Mouse (Mus musculus) thymus, postnatal 10 days (tissue): Measurements from ENCODE around the gene 1700001P01Rik.
A peak's percentile ranks its signal among the peaks of the same experiment; 100 is the strongest.

ENCODE experiments used
- DNase-seq, 2 experiments: peaks; one replicate each; pipeline ENCODE4 v3.0.0; 2021; ENCODE audit warnings: low spot score in 2 of 2

1700001P01Rik gene

DNA sequence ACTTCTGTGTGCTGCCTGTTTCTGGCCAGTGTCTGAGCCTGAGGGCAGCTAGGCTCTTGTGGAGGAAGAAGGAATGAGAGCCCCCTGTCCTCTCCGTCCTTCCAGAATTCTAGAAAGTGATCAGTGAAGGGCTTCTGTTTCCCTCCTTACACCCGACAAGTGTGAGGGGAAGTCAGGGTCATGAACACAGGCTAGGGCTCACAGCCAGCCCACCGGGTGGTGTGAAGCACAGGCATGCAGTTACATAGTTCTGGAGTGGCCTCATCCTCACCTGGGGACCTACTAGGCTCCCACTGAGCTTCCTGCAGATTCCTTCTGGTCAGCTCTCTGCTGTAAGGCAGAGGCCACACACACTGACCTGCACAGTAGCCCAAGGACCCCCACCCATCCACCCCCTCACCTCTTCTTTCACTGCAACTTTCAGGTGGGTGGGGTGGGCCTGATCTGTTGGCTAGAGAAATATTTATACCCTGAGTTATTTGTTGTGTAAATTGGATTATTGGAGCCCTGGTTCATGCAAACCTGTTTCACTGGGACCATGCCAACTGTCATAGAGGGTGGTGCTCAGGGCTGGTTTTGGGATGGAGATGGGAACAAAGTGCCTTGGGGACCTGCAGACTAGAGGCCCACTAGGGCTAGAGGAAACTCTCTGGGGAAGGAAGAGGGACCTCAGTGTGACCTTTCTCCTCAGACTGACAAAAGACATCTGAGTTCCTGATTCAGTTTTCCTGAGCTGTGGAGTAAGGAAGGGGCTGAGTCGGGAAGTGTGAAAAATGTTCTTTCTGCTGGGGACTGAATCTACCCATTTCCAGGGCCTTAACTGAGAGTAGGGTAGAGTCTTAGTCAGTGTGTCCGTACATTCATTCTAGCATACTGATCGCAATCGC lies 33.8 kb upstream of the 1700001P01Rik start:
- no peak for DNase-seq

DNA sequence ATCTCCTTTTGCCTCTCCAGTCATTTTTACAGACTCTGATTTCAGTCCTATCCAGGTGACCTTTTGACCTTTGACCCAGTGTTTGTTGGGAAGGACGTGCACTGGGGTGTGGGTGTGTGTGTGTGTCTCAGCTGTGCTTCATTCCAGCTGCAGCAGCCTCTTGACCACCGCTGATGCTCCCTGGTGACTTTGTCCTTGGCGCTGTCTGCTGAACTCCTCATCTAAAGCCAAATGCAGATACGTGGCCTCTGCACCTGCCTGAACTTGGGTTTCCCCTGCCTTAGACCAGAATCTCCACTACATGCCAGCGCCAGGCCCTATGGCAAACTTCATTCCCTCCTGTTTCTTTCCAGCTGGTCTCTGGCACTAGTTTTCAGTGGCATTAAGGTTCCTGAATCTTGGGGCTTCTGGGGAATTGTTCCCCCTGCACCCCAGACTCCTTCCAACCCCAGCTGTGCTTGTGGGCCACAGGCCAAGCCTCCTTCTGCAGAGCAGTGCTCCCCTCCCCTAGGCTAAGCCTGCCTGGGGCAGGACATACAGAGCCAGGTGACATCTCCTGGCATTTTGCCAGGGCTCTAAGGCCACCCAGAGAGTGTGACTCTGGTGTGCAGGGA lies 33.0 kb upstream of the 1700001P01Rik start:
- no peak for DNase-seq

DNA sequence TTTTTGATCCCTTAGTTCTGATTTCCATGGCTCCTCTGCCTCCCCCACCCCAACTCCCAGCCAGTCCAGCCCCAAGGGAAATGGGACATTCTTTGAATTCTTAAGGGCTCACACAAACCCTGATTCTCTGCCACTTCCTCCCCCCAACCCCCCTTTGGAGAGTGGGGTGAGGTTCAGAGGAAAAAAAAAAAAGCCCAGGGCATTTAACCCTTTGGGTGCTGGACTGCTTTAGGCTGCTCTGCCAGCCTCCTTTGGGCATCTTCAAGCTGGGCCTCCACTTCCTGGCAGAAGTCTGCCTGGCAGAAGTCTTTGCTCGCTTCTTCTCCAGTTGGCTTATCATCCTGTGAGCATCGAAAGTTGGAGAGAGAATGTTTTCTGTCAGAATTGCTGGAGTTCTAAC lies 32.4 kb upstream of the 1700001P01Rik start:
- DNase-seq: peak; percentile 50 to 66

DNA sequence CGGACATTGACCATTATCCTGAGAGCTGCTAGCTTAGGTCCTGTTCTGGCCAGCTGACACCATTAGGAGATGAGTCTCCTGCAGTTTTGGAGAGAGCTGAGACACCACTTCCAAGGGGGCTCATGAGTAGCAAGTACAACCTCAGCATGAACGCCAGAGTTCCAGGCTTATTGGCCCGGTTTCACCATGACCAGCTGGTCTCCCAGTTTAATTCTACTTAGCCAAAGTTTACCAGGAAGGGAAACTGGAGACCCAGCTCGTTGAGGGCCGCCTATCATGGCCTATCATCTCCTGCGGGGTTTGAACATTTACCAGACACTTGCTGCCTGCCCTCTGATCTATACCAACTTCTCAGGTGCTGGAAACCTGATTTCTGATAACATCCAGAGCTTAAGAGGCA lies 31.9 kb upstream of the 1700001P01Rik start:
- no peak for DNase-seq

DNA sequence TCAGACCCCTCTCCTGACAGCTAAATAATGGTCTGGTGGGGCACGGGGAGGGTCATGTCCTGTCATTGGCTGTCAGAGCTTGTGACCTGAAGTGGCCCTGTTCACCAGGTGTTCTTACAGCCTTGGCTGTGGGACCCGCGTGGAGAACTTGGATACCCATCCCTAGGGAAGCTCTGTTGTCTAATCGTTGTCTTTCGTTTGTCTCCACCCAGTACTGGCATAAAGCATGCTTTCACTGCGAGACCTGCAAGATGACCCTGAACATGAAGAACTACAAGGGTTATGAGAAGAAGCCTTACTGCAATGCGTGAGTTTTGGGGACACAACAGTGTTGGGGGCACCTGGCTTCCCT lies 30.9 kb upstream of the 1700001P01Rik start:
- no peak for DNase-seq

DNA sequence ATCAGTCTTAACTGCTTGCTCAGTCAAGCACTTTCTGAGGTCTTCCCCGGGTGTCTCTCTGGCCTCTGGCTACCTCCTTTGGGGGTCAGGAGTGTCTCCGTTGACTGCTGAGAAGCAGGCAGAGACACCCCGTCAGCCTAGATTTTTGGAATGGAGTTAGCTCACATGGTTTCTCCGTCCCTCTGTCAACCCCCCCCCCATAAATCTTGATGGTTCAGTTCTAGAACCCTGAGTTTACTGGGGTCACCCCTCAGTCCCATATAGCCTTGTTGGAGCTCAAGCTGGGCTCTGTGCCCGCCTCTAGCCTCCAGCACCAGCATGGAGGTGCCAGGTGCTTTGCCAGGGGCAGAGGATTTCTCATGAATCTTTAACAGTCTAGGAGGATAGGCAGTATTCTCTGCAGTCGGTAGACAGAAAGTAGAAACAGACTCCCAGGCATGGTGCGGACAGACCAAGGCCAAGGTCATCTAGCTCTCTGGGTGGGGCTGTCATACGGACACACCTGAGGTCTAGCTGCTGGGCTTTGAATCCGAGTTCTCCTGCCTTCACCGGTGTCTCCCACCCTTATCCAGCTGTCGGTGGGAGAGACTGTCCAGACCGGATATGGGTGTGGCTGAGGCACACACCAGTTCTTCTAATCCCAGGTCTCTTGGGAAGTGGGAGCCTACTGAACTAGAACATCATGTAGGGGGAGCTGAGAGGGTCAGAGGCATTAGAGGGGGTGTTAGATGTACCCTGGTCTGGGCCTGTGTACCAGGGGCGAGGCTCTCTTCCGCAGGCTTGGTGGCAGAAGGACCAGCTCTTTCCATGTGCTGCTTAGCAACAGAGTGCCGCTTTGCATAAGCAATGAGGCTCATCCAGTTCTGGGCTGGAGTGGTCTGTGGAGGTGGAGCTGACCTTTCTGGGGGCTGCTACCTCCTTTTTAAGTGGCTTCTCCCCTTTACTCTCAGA lies 30.2 kb upstream of the 1700001P01Rik start:
- no peak for DNase-seq

DNA sequence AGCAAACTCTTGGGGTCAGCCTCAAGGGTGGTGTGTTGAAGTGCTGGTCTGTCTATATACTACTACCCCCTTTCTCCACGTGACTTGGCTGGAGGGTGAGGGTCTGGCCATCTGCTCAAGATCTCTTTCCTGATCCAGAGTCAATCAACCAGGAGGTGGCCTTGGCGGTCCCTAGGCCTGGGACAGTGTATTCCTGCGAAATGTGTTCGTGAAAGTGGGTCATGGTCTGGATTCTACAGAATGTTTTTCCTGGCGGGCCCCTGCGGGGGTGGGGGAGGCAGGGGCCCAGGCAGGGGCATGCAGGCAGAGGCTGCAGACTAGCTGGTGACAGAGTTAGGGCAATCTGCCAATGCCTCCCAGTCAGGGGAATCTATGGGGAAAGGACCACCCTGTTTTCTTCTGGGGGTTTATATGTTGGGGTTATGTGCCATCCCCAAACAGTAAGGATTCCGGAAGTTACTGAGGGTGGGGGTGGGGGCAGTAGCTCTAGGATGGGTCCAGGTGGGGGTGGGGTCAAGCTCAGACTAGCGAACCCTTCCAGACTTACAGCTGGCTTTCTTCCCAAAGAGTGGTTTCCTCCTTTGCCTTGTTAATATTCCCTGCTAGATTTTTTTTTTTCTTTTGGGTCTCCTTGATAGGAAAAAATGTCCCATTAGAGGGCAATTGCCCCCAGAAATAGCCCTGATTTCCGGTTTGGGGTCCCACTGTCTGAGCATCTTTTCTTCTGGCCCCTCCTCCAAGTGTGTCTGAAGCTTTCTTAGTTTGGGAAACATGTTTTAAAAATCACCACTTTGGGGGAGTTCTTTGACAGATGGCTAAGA lies 29.3 kb upstream of the 1700001P01Rik start:
- no peak for DNase-seq

DNA sequence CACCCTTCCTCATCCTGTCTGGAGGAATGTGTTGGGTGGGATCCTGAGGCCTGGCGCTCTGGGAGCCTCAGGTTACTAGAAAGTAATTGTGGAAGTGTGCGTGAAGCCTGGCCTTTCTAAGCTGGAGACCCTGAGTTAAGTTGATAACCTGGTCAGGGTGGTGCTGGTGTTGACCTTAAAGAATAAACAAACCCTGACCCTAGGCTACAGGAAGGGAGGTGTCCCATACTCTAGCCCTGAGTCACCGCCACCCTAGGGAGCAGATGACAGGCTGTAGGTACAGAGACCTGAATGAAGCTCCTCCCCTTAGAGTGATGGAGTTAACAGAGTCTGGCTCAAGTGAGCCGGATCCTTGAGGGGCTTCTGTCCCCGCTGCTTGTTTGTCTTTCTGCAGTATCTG lies 28.1 kb upstream of the 1700001P01Rik start:
- no peak for DNase-seq

DNA sequence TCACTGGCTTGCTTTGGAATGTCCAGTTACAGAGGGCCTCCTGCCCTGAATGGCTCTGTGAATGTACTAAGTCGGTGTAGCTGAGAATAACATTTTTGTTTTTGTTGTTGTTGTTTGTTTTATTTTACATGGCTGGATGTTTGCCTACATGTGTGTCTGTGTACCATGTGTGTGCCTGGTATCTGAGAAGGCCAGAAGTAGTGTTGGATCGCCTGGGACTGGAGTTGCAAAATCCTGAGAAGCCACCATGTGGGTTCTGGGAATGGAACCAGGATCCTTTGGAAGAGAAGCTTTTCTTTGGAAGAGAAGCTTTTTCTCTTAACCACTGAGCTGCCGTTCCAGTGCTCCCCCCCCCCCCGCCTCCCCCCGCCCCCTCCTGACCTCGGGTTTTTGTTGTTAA lies 26.8 kb upstream of the 1700001P01Rik start:
- no peak for DNase-seq

DNA sequence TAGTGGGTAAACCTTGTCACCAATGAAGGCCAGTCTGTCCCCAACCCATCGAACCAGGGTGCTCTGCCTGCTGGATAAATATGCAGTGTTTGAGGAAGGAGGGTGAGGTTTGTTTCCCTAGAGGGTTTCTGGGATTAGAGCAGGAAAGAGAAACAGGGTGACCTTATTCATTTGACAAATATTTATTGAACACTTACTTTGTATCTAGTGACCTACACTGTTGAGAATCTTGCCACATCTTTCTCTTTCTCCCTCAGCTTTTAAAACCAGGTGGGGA lies 26.4 kb upstream of the 1700001P01Rik start:
- DNase-seq: no peak

DNA sequence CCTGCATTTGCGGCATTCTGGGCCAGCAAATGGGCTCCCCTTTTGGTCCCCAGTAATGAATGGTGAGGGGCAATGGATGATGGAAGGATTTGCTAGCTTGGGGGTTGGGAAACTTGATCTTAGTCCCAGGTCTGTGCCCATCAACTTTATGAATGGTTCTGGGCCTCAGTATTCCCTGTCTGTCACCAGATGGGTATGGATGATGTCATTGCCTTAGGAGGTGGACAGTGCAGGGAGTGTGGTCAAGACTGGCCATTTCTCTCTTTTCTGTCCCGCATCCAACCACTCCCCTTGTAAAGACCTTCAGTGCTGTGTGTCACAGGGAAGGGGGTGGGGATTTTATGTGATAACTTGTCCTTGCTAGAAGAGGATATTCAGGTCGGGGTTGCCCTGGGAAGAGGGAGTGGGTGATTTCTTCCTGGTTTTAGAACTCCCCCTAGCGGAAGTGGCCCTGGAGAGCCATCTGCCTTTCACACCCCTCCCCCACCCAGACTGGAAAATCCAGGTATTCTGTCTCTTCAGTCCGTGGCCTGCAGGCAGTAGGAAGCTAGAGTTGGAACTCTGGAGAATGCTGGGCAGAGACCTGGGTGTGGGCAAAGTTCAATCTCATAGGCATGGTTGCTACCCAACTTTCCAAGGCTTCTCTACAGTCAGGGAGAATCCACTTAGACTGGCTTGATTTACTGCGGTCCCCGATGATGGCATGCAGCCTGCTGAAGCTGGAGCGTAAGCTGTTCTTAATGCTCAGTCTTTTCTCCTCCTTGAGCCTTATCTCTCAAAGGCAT lies 25.9 kb upstream of the 1700001P01Rik start:
- no peak for DNase-seq

DNA sequence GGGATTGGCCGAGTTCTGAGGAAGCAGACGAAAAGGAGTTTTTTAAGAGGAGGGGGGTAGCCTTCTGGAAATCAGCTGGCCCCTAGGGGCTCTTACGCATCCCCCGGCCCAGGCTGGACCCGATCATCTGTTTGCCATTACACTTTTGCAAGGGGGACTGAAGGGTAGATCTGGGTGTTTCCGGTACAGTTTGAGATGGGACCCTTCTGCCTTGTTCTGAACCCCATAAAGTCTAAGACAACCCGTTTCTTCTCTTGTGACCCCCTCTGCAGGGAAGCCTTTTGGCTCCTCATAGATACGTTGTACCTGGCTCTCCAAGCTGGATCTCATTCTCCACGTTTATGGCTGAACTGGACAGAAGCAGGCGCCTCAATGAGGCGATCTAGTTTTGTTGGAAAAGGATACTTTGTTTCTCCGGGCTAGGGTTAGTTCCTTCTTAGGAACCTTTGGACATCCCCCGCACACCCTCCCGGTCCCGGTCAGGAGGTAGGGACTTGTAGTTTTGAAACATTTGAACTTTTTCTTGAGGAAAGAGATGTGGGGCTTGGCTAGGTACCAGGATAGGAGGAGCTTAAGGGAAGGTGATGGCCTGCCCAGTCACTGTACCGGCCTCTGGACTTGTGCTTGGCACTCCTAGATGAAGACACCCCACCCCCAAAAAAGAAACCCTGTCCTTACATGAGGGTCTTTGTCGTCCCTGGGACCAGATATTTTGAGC lies 25.1 kb upstream of the 1700001P01Rik start:
- peak; percentile 29 for DNase-seq

DNA sequence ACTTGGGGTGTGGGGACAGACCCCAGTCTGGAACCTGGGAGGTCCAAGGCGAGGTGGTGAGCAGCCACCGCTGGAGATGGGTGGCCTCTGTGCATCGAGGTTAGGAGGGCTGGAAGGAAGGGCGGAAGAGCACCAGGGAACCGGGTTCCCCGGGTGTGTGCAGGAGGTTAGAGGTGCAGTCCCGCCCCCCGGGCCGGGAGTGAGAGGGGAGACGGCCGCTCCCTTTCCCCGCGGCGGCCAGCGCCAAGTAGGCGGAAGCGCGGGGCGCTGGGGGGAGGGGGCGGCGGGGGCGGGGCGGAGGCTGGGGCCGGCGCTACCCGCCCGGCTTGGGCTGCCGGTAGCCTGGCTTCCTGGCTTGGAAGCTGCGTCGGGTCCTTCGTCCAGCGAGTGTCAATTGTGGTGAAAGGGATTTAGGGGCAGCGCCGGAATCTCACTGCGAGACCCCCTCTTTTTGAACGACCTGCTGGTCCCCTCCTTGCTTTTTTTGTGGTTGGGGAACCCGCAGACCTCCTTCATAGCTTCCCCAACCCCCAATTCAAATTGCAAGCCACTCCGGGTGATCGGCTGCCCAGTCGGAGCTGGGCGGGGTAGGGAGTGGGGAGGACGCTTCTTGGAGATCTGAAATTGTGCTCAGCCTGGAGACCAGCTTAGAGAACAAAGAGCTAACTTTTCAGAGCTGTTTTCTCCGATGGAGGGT lies 24.4 kb upstream of the 1700001P01Rik start:
- DNase-seq: peak; percentile 72 to 79

DNA sequence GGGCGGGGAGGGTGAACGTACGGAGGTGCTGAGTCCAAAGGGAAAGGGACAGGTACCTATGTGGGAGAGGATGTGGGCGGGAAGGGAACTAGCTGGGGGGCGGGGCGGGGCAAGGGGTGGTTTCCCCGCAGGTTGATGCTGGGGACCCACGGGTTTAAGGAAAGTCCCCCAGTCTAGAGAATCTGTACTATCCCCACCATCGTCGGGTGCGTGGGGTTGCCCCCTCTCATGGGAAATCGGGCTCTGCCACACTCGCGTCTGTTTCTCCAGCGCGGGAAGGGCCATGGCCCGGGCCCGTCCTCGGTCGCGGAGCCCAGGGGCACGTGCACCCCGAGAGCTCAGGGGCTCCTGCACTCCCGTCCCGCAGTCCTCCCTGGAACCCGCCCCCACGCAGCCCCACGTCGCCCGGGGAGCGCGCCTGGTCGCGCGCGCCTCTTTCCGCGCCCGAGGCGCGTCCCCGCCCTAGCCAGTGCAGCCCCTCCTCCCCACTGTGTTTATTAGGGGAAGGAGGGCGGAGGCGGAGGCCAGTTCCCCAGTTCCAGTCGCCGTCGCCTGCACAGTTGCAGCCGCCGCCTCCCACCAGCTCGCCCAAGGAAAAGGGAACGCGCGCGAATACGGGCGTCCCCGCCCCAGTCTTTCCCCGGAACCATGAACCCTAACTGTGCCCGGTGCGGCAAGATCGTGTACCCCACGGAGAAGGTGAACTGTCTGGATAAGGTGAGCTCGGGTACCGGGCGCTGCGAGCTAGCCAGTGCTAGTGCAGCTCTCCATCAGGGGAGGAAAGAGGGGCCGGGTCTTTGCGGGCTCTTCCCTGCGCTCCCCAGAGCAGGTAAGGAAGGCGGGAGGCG lies 23.7 kb upstream of the 1700001P01Rik start:
- DNase-seq: peak; percentile 79 to 80

DNA sequence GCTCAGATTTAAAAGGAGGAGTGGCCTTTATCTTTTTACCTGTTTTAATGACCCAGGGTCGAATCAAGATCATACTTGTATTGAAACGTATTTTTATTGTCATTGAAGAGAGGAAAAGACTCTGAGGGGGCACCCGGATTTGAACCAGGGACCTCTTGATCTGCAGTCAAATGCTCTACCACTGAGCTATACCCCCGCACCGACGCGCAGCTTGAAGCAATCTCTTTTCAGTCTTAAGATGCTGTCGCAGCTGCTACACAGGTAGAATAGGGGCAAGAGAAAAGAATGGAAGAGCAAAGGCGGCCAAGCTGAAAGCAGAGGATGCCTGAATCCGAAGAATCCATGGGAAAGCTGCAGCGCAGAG lies 23.0 kb upstream of the 1700001P01Rik start, which contains the start of gene Lasp1:
TSS of gene Lasp1 (plus strand) at position 219 of the 364 bp plus-strand sequence.
- peak; percentile 84 to 94 for DNase-seq

DNA sequence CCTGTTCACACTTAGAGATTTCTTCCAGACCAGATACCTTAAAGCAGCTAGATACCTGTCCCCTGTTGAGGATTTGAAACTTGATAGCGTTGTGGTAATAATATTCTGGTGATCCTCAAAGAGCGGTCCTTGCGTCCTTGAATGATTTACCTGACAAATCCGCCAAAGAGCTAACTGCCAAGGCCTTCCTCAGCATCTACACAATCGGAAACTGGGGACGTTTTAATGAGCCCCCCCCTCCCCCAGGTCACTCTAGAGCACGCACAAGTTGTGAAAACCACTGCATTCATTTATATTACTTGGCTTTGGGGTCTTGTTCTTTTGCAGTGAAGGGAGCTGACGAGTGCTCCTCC lies 22.3 kb upstream of the 1700001P01Rik start:
- DNase-seq: no peak

DNA sequence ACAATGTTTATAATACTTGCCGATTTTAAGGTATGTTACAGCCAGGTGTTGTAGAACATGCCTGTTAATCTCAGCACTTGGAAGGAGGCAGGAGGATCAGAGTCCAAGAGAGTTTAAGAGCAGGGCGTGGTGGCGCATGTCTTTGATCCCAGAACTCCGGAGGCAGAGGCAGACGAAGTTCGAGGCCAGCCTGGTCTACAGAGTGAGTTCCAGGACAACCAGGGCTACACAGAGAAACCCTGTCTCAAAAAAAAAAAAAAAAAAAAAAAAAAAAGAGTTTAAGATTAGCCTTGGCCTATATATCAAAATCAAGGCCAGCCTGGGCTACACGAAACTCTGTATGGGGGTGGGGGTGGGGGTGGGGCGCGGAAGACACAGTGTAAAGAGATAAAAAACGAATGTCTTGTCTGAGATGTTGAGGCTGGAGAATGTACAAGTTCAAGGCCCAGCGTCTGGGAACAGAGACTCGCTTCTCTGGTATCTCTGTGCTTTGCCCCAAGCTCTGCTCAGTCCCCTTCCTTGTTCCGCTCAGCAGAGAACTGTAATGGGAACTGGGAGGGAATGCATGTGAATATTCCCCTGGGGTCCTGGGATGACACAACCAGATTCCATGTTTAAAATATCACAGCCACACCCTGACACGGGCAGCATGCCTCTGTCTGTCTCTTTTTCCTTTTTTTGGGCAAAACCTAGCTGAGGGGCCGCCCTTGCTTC lies 21.8 kb upstream of the 1700001P01Rik start:
- DNase-seq: no peak

DNA sequence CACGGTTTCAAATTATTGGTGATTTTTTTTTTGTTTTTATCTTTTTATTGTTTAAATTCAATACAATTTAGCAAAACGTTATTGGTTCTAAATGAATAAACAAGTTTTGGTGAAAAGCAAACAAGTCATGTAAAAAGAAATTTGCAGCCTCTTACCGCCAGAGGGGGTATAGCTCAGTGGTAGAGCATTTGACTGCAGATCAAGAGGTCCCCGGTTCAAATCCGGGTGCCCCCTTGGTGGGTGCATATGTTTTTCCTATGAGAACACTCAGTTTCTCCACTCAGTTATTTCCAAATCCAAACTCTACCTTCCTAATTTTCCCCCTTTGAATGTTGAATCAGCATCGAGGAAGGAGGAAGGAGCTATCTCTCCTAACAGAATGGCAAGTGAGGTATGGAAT lies 21.2 kb upstream of the 1700001P01Rik start:
- peak; percentile 61 to 81 for DNase-seq
